Mouse (Mus musculus) megakaryocyte, embryonic 14.5 days (primary cell): ENCODE results near the gene Ssbp3. TPM values are rescaled to one million over a fixed set of nuclear protein-coding genes. Genes with fewer than 3 reads are reported as not detected.

Experiments
- H3K27me3 ChIP-seq: replicated peaks from 2 replicates; pipeline ENCODE3; 2012; ENCODE audit warnings: inconsistent platforms
- H3K36me3 ChIP-seq: replicated peaks from 2 replicates; pipeline ENCODE3; 2012; ENCODE audit warnings: low read length, inconsistent platforms, mixed read lengths
- H3K4me1 ChIP-seq: 2 replicates; pipeline ENCODE4 v1.6.1; 2012; ENCODE audit warnings: inconsistent platforms
- H3K4me3 ChIP-seq: replicated peaks from 2 replicates; pipeline ENCODE3; 2012; ENCODE audit warnings: moderate library complexity, mild to moderate bottlenecking, inconsistent platforms
- H3K9me3 ChIP-seq: 2 replicates; pipeline ENCODE4 v1.6.1; 2012; ENCODE audit warnings: inconsistent platforms
- FLI1 ChIP-seq: IDR thresholded peaks from 2 replicates; pipeline ENCODE4 v1.6.1; 2012; ENCODE audit warnings: low read length, inconsistent platforms, mixed read lengths
- GATA1 ChIP-seq: IDR thresholded peaks from 3 replicates; pipeline ENCODE4 v1.6.1; 2012; ENCODE audit warnings: mixed read lengths, low read length, inconsistent platforms, borderline replicate concordance
- polyA plus RNA-seq: library from polyadenylated mRNA; stranded (reverse); fragments of >175 nt; gene quantifications from 2 replicates; pipeline ENCODE4 v1.2.3, GENCODE M21; 2012; ENCODE audit warnings: low replicate concordance; ENCODE audit not compliant: insufficient read depth

Gene Ssbp3
- polyA plus RNA-seq, 1 experiment = 179 TPM

GRCm38 (mm10) chr4:107004346-107004745 lies 93.8 kb downstream of the Ssbp3 start:
- TF ChIP-seq FLI1 (no peak), GATA1 (no peak)
- H3K4me1 ChIP-seq = peaks cover 83% of the 10 kb centered on the region
- no peak overlapping the region for H3K4me3 ChIP-seq
- no peaks in the 10 kb centered on the region for H3K9me3 ChIP-seq
- no peaks in the 10 kb centered on the region for H3K27me3 ChIP-seq
- H3K36me3 ChIP-seq = peaks cover 17% of the 10 kb centered on the region

DNA sequence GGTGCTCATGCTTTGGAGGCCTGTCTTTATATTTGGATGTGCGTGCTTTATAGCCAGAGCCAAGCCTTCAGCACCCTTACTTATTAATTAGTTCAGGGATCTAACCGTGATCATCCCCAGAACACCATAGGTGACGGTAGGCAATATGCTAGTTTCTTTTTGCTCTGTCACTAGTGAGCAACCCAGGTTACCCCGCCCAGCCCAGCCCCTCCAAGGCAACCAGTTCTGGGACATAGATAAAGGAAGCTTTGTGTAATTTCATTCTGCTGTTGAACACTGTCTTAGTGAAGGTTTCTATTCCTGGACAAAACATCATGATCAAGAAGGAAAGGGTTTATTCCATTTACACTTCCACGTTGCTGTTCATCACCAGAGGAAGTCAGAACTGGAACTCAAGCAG lies 94.7 kb downstream of the Ssbp3 start:
- no peaks in the 10 kb centered on the region for H3K9me3 ChIP-seq
- H3K4me3 ChIP-seq = no peak overlapping the region
- H3K27me3 ChIP-seq = no peaks in the 10 kb centered on the region
- H3K4me1 ChIP-seq = peaks cover 75% of the 10 kb centered on the region
- TF ChIP-seq GATA1 (no peak), FLI1 (no peak)
- peaks cover 23% of the 10 kb centered on the region for H3K36me3 ChIP-seq

GRCm38 (mm10) chr4:107006229-107006628 lies 95.7 kb downstream of the Ssbp3 start:
- Histone ChIP-seq H3K4me3 (no peak overlapping the region), H3K9me3 (no peaks in the 10 kb centered on the region), H3K4me1 (peaks cover 70% of the 10 kb centered on the region), H3K36me3 (peaks cover 32% of the 10 kb centered on the region), H3K27me3 (no peaks in the 10 kb centered on the region)
- no peak for TF ChIP-seq GATA1
- no peak for TF ChIP-seq FLI1

GRCm38 (mm10) chr4:107006807-107007206 lies 96.3 kb downstream of the Ssbp3 start:
- no peak for TF ChIP-seq FLI1
- no peak for TF ChIP-seq GATA1
- H3K4me3 ChIP-seq = no peak overlapping the region
- H3K27me3 ChIP-seq = no peaks in the 10 kb centered on the region
- no peaks in the 10 kb centered on the region for H3K9me3 ChIP-seq
- H3K4me1 ChIP-seq = peaks cover 70% of the 10 kb centered on the region
- peaks cover 36% of the 10 kb centered on the region for H3K36me3 ChIP-seq

GRCm38 (mm10) chr4:107007359-107007758 lies 96.9 kb downstream of the Ssbp3 start:
- Histone ChIP-seq H3K4me1 (peaks cover 69% of the 10 kb centered on the region), H3K4me3 (no peak overlapping the region), H3K9me3 (no peaks in the 10 kb centered on the region), H3K36me3 (peaks cover 40% of the 10 kb centered on the region), H3K27me3 (no peaks in the 10 kb centered on the region)
- no peak for TF ChIP-seq FLI1
- no peak for TF ChIP-seq GATA1

DNA sequence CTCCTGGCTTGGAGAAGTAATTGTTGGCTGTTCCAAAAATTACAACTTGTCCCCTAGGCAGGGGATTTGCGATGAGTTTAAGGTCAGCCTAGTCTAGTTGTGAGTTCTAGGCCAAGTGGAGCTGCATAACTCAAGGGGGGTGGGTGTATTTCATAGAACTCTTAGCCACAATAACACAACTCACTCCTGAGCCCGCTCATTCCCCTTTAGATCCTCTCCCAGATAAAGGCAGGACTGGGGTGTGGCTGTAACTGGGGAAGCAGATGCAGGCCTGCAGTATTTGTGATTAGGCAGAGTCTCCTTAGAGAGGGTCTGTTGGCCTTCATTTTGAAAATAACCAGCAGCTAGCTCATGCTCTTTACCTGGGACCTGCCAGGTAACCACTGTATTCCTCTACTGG lies 97.7 kb downstream of the Ssbp3 start:
- TF ChIP-seq FLI1 = no peak
- TF ChIP-seq GATA1 = no peak
- Histone ChIP-seq H3K36me3 (peaks cover 43% of the 10 kb centered on the region), H3K27me3 (no peaks in the 10 kb centered on the region), H3K9me3 (no peaks in the 10 kb centered on the region), H3K4me3 (no peak overlapping the region), H3K4me1 (peaks cover 64% of the 10 kb centered on the region)

DNA sequence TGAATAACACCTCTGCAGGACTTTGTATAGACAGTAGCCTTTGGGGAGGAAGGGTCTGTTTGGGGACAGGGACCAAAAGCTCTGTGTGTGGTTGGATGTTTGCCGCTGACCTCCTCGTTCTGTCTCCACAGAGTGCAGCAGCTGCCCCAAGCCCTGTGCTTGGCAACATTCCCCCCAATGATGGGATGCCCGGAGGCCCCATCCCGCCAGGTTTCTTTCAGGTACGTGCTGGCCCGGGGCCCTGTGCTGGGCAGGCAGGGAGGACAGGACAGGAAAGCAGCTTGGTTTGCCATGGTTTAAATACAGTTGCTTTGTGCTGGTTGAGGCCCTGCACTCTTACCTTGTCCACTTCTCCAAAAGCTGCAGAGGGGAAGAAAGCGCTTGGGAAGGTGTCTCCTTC lies 99.0 kb downstream of the Ssbp3 start:
- peaks cover 59% of the 10 kb centered on the region for H3K4me1 ChIP-seq
- H3K36me3 ChIP-seq = peaks cover 43% of the 10 kb centered on the region
- no peaks in the 10 kb centered on the region for H3K9me3 ChIP-seq
- H3K27me3 ChIP-seq = no peaks in the 10 kb centered on the region
- no peak overlapping the region for H3K4me3 ChIP-seq
- TF ChIP-seq GATA1 (no peak), FLI1 (no peak)

DNA sequence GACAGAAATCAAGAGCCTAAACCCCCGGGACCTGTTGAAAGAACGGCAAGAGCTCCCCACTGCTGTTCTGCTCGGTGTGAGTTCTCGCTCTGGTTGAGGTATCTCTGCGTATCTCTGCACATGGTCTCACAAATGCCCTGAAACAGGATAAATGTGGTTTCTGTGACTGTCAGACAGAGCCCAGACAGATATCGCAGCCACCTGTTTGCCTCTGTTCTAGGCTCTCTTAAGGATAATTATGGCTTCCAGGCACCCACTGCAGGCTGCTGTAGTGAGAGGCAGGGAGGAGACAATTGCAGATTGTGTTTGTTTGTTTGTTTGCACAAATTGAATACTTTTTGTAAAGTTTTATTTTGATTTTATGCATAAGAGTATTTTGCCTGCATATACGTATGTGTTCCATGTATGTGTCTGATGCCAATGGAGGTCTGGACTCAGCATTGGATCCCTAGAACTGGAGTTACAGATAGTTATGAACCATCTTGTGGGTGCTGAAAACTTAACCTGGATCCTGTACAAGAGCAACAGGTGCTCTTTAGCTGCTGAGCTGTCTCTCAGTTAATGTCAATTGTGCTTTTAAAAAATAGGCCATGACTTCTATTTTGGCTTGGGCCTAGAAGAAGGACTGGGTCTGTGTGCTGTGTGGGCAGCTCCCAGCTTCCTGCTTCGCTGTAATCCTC lies 101.0 kb downstream of the Ssbp3 start:
- H3K4me1 ChIP-seq = peaks cover 52% of the 10 kb centered on the region

DNA sequence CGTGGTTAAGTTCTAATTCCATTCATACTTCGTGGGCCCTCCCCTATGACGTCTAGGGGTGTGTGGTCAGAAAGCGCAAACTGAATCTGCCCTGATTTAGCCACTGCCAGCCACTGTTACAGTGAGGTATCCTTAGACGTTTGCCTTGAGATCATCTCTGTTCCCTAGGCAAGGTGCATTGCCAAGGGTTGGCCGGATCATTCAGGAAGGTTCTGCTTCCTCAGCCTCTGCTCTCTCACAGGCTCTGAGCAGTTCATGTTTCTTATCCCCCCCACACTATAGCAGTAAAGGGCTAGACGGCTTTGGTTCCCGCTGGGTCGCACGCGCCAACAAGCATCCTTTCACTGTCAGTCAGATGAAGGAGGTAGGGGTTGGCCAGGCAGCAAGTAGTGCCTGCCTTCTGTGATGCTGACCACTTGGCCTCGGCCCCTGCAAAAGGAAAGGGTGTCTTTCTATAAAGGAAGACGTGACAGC lies 101.5 kb downstream of the Ssbp3 start:
- Histone ChIP-seq H3K4me3 (no peak overlapping the region), H3K36me3 (peaks cover 53% of the 10 kb centered on the region), H3K4me1 (peaks cover 51% of the 10 kb centered on the region), H3K27me3 (peaks cover 4% of the 10 kb centered on the region), H3K9me3 (no peaks in the 10 kb centered on the region)
- TF ChIP-seq GATA1 (no peak), FLI1 (no peak)

More for the DNA sequence above, 101.0 kb downstream of the Ssbp3 start:
- H3K4me3 ChIP-seq = no peak overlapping the region
- no peaks in the 10 kb centered on the region for H3K9me3 ChIP-seq
- H3K27me3 ChIP-seq = peaks cover 4% of the 10 kb centered on the region
- no peak for TF ChIP-seq FLI1
- TF ChIP-seq GATA1 = no peak
- peaks cover 55% of the 10 kb centered on the region for H3K36me3 ChIP-seq

GRCm38 (mm10) chr4:107012574-107012973 lies 102.1 kb downstream of the Ssbp3 start:
- Histone ChIP-seq H3K9me3 (no peaks in the 10 kb centered on the region), H3K27me3 (peaks cover 4% of the 10 kb centered on the region), H3K36me3 (peaks cover 51% of the 10 kb centered on the region), H3K4me1 (peaks cover 48% of the 10 kb centered on the region), H3K4me3 (no peak overlapping the region)
- TF ChIP-seq FLI1 (no peak), GATA1 (no peak)

GRCm38 (mm10) chr4:107013119-107013816 lies 102.8 kb downstream of the Ssbp3 start:
- Histone ChIP-seq H3K9me3 (no peaks in the 10 kb centered on the region), H3K36me3 (peaks cover 51% of the 10 kb centered on the region), H3K27me3 (peaks cover 4% of the 10 kb centered on the region), H3K4me1 (peaks cover 41% of the 10 kb centered on the region), H3K4me3 (no peak overlapping the region)
- TF ChIP-seq GATA1 (no peak), FLI1 (no peak)
